Mouse (Mus musculus) kidney, embryonic 16.5 days (tissue): ENCODE results near the gene Dnajc12. TPM values are rescaled to one million over a fixed set of nuclear protein-coding genes. Genes with fewer than 3 reads are reported as not detected.

Experiments used
- ATAC-seq: fragments of 200-750 bp; cut with Nextera tagmentation; 2 replicates; pipeline ENCODE4 v1.8.0; 2017; ENCODE audit warnings: moderate TSS enrichment; ENCODE audit not compliant: low FRiP score, low TSS enrichment
- H3K27ac ChIP-seq: fragments of 300-500 bp; sonication (generic); 2 replicates; pipeline ENCODE4 v1.5.1; 2014; ENCODE audit warnings: low read length
- H3K27me3 ChIP-seq: fragments of 300-500 bp; sonication (generic); 2 replicates; pipeline ENCODE4 v1.6.1; 2014; ENCODE audit warnings: low read length, control low read depth, mixed read lengths; ENCODE audit not compliant: insufficient read depth
- H3K36me3 ChIP-seq: fragments of 300-500 bp; sonication (generic); 2 replicates; pipeline ENCODE4 v1.6.1; 2014; ENCODE audit warnings: low read length, control low read depth, mixed read lengths; ENCODE audit not compliant: insufficient read depth
- H3K4me1 ChIP-seq: fragments of 300-500 bp; sonication (generic); 2 replicates; pipeline ENCODE4 v1.6.1; 2014; ENCODE audit warnings: low read length, control low read depth, mixed read lengths; ENCODE audit not compliant: insufficient read depth
- H3K4me2 ChIP-seq: fragments of 300-500 bp; sonication (generic); replicated peaks from 2 replicates; pipeline ENCODE4 v1.6.1; 2014; ENCODE audit warnings: low read depth, low read length
- H3K4me3 ChIP-seq: fragments of 300-500 bp; sonication (generic); 2 replicates; pipeline ENCODE4 v1.5.1; 2014; ENCODE audit warnings: mild to moderate bottlenecking, low read length
- H3K9ac ChIP-seq: fragments of 300-500 bp; sonication (generic); replicated peaks from 2 replicates; pipeline ENCODE4 v1.6.1; 2014; ENCODE audit warnings: low read length
- H3K9me3 ChIP-seq: fragments of 300-500 bp; sonication (generic); 2 replicates; pipeline ENCODE4 v1.6.1; 2016; ENCODE audit warnings: low read length, control low read depth
- WGBS: fragments of 180-500 bp; shearing (Covaris S2); extraction: QIAGEN DNeasy Blood & Tissue Kit; methylation state at CpG from one replicate; pipeline ENCODE4 v1.1.7; 2014; 5-methylcytosine and 5-hydroxymethylcytosine counted together
- polyA plus RNA-seq: library from polyadenylated mRNA; unstranded; fragments of >200 nt; fragmentation: Nextera tagmentation; extraction: Ambion mirVana; gene quantifications from 2 replicates; pipeline ENCODE4 v1.2.1, GENCODE M21; 2015

Gene Dnajc12
- 10.3 and 16.3 TPM in 2 replicates for polyA plus RNA-seq

GRCm38 (mm10) chr10:63382372-63383279 is at the start of gene Dnajc12:
Gene Dnajc12 (plus strand): TSS chr10:63382443.
- WGBS: under 1% methylated on average over 28 of the region's 28 CpGs
- no peaks in the 10 kb centered on the region for H3K36me3 ChIP-seq
- H3K27ac ChIP-seq: peak within 1 kb of the TSS; percentile 63
- peak; percentile 94 for ATAC-seq
- H3K27me3 ChIP-seq: no peaks in the 10 kb centered on the region
- H3K4me1 ChIP-seq: no peaks in the 10 kb centered on the region
- H3K4me2 ChIP-seq: peak within 1 kb of the TSS; percentile 90
- H3K4me3 ChIP-seq: peak within 1 kb of the TSS; percentile 61
- peak within 1 kb of the TSS; percentile 75 for H3K9ac ChIP-seq
- H3K9me3 ChIP-seq: no peaks in the 10 kb centered on the region

DNA sequence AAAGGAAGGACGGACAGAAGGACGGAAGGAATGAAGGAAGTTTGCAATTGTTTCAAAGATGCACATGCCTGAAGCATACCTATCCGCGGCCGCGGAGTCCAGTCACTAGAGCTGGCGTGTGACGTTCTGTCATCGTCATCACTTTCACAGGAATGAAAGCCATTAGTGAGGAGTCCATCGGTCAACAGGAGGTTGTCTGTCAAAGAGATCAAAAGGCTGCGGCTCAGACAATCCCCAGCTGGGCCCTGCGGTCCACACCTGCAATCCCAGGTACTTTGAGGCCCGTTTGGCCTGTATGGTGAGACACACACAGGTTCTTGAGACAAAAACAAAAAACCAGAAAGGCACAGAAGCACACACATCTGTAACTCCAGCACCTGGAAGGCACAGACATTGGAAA is 45.3 kb upstream of the Dnajc12 start:
- peaks cover 19% of the 10 kb centered on the region for H3K4me1 ChIP-seq
- H3K9me3 ChIP-seq: no peaks in the 10 kb centered on the region
- H3K27me3 ChIP-seq: no peaks in the 10 kb centered on the region
- H3K4me2 ChIP-seq: peak overlapping the region; percentile 89
- peak overlapping the region; percentile 57 for H3K9ac ChIP-seq
- peaks cover 13% of the 10 kb centered on the region; the same call in 1 of the 2 replicates for H3K36me3 ChIP-seq
- H3K27ac ChIP-seq: no peak overlapping the region
- peak overlapping the region; percentile 76 for H3K4me3 ChIP-seq
- ATAC-seq: no peak
- WGBS: 64% methylated on average over 13 of the region's 13 CpGs

DNA sequence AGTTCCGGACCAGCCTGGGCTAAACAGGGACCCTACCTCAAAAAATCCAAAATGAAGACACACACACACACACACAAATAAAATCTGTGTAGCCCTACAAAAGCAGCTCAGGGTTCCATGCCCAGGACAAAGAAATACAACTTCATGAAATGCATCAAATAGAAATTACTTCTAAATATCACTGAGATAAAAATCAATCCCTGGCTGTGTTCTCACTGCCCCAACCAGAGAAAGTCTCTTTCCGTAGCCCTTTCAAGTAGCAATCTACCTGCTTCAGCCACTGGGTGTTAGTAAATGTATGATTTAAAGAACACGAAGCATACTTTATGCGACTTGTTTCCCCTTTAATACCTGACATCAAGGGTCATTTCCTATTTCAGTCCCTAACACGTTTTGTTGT is 44.9 kb upstream of the Dnajc12 start:
- no peak overlapping the region for H3K27ac ChIP-seq
- H3K9me3 ChIP-seq: no peaks in the 10 kb centered on the region
- H3K4me1 ChIP-seq: peaks cover 19% of the 10 kb centered on the region
- peak overlapping the region; percentile 57 for H3K9ac ChIP-seq
- WGBS: 21% methylated on average over 5 of the region's 5 CpGs
- no peaks in the 10 kb centered on the region for H3K27me3 ChIP-seq
- H3K4me2 ChIP-seq: peak overlapping the region; percentile 89
- peaks cover 12% of the 10 kb centered on the region; the same call in 1 of the 2 replicates for H3K36me3 ChIP-seq
- peak overlapping the region; percentile 76 for H3K4me3 ChIP-seq
- ATAC-seq: no peak

DNA sequence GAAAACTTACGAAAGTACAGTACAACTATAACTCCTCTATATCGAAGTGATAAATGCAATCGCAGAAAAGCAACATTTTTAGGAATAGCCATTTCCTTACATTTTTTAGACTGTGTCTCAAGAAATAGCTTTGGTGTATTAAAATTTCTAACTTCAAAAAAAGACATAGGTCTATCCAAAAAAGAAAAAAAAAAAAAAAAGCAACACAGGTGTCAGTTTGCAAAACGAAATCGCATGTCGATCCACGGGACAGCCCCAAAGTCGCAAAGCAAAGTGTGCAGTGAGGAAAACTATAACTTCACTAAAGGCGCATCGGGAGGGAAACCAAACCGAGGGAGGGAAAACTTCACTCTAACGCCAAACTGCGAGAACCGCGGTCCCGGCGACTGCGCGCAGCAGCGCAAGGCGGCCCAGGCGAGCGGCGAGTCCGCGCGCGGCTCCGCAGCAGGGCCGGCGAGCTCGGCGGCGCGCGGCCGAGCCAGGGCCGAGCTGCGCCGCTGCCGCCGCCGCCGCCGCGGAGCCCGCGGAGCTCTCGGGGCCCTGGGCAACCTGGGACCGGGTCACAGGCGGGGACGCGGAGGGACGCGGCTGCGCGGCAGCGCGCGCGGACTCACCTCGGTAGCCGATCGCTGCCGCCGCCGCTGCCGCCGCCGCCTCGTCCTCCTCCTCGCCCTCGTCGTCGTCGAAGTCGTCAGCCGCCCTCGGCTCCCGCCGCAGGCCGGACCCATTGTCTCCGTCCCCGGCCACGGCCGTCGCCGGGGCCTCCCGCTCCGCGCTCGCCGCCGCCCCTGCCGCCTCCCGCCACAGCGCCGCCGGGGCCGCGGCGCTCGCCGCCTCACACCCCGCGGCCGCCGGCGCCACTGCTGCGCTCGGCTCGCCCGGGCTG is 44.0 kb upstream of the Dnajc12 start:
- peak; percentile 82 for ATAC-seq
- Histone ChIP-seq H3K27ac (peak overlapping the region; percentile 93), H3K9me3 (no peaks in the 10 kb centered on the region), H3K36me3 (0 out of 2 replicates have a peak, but pooled peaks cover 7% of the 10 kb centered on the region), H3K4me2 (peak overlapping the region; percentile 89), H3K4me3 (peak overlapping the region; percentile 76), H3K27me3 (no peaks in the 10 kb centered on the region), H3K4me1 (peaks cover 19% of the 10 kb centered on the region), H3K9ac (peak overlapping the region; percentile 98)
- under 1% methylated on average over 56 of the region's 113 CpGs for WGBS

DNA sequence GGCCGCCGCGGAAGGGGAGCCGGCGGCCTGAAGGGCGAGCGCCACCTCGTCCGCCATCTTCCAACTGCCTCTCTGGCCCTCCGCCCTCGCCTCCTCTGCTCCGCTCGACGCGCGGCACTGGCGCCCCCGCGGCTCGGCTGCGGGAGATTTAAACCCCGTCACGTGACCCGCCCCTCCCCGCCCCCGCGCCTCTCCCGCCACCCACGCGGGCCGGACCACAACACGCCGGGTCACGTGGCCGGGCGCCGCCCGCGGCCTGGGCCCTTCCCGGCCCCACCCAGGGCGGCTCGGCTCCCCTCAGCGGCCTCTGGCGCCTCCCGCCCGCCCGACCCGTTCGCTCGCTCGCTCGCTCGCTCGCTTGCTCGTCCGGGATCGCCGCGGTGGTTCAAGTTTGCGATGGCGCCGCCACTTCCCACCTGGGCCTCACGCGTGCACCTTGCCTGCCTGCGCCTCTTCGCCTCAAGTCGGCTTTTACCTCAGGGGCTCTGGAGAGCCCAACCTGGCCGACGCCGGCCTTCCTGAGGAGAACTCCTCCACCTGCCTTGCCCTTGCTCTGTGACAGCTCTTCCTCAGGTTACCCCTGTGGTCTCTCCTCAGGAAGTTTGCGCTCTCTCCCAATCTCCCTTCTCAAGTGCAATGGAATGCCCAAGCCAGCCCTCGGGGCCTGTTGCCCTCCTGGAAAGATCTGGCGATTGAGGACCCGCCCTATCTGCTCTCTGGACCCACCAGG is 43.2 kb upstream of the Dnajc12 start:
- H3K4me1 ChIP-seq: peaks cover 19% of the 10 kb centered on the region
- peak; percentile 97 for ATAC-seq
- no peaks in the 10 kb centered on the region for H3K9me3 ChIP-seq
- H3K27ac ChIP-seq: peak overlapping the region; percentile 93
- H3K4me2 ChIP-seq: peak overlapping the region; percentile 89
- under 1% methylated on average over 43 of the region's 74 CpGs for WGBS
- H3K36me3 ChIP-seq: 0 out of 2 replicates have a peak, but pooled peaks cover 7% of the 10 kb centered on the region
- H3K27me3 ChIP-seq: no peaks in the 10 kb centered on the region
- H3K9ac ChIP-seq: peak overlapping the region; percentile 98
- peak overlapping the region; percentile 76 for H3K4me3 ChIP-seq

DNA sequence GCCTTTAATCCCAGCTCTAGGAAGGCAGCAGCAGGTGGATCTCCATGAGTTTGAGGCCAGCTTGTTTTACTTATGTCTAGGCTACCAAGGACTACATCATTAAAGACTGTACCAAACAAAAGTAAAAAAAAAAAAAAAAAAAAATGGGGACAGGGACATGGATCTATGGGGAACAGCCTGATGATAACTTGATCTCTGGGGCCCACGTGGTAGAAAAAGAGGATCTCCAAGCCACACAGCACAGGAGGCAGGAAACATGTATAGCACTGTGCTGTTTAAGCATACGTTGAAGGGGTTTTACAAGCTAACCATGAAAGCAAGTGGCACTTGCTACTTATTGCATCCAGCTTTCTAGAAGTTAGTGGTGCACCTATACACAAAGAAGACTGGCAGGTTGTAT is 40.9 kb upstream of the Dnajc12 start:
- Histone ChIP-seq H3K9ac (no peak overlapping the region), H3K4me2 (no peak overlapping the region), H3K27ac (no peak overlapping the region), H3K36me3 (no peaks in the 10 kb centered on the region), H3K27me3 (no peaks in the 10 kb centered on the region), H3K4me3 (no peak overlapping the region), H3K4me1 (peaks cover 18% of the 10 kb centered on the region), H3K9me3 (no peaks in the 10 kb centered on the region; the same call in 1 of the 2 replicates)
- ATAC-seq: no peak
- WGBS: 93% methylated on average over 2 of the region's 2 CpGs

DNA sequence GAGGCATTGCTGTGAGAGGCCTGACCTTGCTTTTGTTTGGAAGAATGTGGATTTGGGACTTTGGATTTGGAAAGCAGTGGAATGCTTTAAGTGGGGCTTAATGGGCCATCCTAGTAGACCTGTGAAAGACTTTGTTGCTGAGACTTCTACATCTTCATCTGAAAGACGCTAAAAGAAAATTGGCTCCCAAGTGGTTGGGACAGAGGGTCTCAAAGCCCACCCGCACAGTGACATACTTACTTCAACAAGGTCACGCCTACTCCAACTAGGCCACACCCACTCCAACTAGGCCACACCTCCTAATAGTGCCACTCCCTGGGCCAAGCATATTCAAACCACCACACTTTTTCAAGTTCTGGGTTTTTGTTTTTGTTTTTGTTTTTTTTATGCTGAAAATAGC is 37.5 kb upstream of the Dnajc12 start:
- H3K9ac ChIP-seq: no peak overlapping the region
- H3K4me2 ChIP-seq: no peak overlapping the region
- H3K4me1 ChIP-seq: no peaks in the 10 kb centered on the region
- H3K36me3 ChIP-seq: no peaks in the 10 kb centered on the region
- ATAC-seq: no peak
- WGBS: 95% methylated on average over 3 of the region's 3 CpGs
- no peaks in the 10 kb centered on the region; the same call in 1 of the 2 replicates for H3K9me3 ChIP-seq
- no peak overlapping the region for H3K4me3 ChIP-seq
- H3K27ac ChIP-seq: no peak overlapping the region
- H3K27me3 ChIP-seq: no peaks in the 10 kb centered on the region

DNA sequence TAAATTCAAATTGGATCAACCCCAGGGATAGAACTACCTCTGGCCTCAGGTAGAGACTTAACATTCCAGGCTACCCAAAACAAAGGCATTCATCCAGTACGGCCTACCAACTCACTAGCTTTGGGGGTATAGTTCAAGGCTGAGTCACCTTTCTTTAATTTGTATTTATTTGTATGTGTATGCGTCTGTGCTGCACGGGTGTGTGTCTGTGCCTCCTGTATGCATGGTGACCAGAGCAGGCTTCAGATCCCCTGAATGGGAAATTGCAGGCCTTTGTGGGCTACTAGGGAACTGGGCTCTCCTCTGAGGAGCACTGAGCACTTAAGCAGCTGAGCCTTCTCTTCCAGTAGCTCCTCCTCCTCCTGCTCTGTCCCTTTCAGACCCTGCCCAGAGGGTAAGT is 34.0 kb upstream of the Dnajc12 start:
- no peaks in the 10 kb centered on the region for H3K36me3 ChIP-seq
- H3K27me3 ChIP-seq: no peaks in the 10 kb centered on the region
- no peak overlapping the region for H3K27ac ChIP-seq
- no peaks in the 10 kb centered on the region for H3K4me1 ChIP-seq
- H3K9me3 ChIP-seq: no peaks in the 10 kb centered on the region; the same call in 1 of the 2 replicates
- no peak overlapping the region for H3K4me2 ChIP-seq
- H3K4me3 ChIP-seq: no peak overlapping the region
- WGBS: 70% methylated on average over 3 of the region's 3 CpGs
- peak; percentile 9; the same call in 1 of the 2 replicates for ATAC-seq
- H3K9ac ChIP-seq: no peak overlapping the region

DNA sequence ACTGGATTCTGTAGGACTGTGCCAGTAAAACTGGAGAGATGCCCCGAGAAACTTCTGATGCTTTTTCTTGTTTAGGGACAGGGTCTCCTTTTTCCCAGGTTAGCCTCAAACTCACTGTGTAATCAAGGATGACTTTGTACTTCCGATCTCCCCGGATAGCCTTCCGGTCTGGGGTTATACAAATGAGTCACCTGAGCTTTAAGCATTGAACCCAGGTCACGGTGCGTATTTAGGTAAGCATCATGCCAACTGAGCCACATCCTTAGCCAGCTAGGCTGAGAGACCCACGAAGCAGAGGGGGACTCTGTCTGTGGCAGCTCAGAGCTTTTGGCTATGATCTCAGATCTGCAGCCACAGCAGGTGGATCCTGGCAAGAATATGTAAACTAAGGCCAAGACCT is 31.6 kb upstream of the Dnajc12 start:
- Histone ChIP-seq H3K36me3 (no peaks in the 10 kb centered on the region), H3K4me3 (no peak overlapping the region), H3K27ac (no peak overlapping the region), H3K4me1 (no peaks in the 10 kb centered on the region), H3K4me2 (no peak overlapping the region), H3K27me3 (no peaks in the 10 kb centered on the region), H3K9me3 (no peaks in the 10 kb centered on the region), H3K9ac (no peak overlapping the region)
- ATAC-seq: no peak
- WGBS: 83% methylated on average over 7 of the region's 7 CpGs
